Mouse (Mus musculus): ENCODE measurements around the gene Rundc1.

GRCm38 (mm10) chr11:101448274-101448746 is 23.4 kb downstream of the Rundc1 start, which contains the start of gene Ifi35:
- TF ChIP-seq CTCF (IDR thresholded peaks at IDR 0.05; ENCODE audit: extremely low read depth, insufficient read depth, insufficient read length, insufficient replicate concordance) (no peak), POLR2A (IDR thresholded peaks at IDR 0.05; ENCODE audit: low read depth, low read length) (peak; percentile 88; the same call in 1 of the 2 replicates)

All from spleen, adult 2 months (tissue).